Mouse (Mus musculus) midbrain, embryonic 14.5 days (tissue): Measurements from ENCODE around the gene Camta1. TPM values are rescaled to one million over a fixed set of nuclear protein-coding genes. Genes with fewer than 3 reads are reported as not detected.
A peak's percentile ranks its signal among the peaks of the same experiment; 100 is the strongest.

Experiments
- ATAC-seq: fragments of 200-750 bp; cut with Nextera tagmentation; 2 replicates; pipeline ENCODE4 v1.8.0; 2017; ENCODE audit warnings: moderate number of reproducible peaks, moderate library complexity; ENCODE audit not compliant: low FRiP score, low TSS enrichment
- DNase-seq: peaks from one replicate; pipeline ENCODE4 v3.0.0-alpha.2; 2015
- H3K27ac ChIP-seq: fragments of 300-500 bp; sonication (generic); replicated peaks from 2 replicates; pipeline ENCODE4 v1.5.1; 2014; ENCODE audit warnings: mild to moderate bottlenecking, low read depth, low read length, moderate library complexity
- H3K27me3 ChIP-seq: fragments of 300-500 bp; sonication (generic); 2 replicates; pipeline ENCODE4 v1.6.1; 2014; ENCODE audit warnings: low read length, control low read depth, mixed read lengths; ENCODE audit not compliant: control insufficient read depth, insufficient read depth
- H3K36me3 ChIP-seq: fragments of 300-500 bp; sonication (generic); 2 replicates; pipeline ENCODE4 v1.6.1; 2014; ENCODE audit warnings: low read length, control low read depth; ENCODE audit not compliant: control insufficient read depth, insufficient read depth
- H3K4me1 ChIP-seq: fragments of 300-500 bp; sonication (generic); 2 replicates; pipeline ENCODE4 v1.6.1; 2014; ENCODE audit warnings: mild to moderate bottlenecking, antibody characterized with exemption, low read length, control low read depth; ENCODE audit not compliant: control insufficient read depth, insufficient read depth
- H3K4me2 ChIP-seq: fragments of 300-500 bp; sonication (generic); 2 replicates; pipeline ENCODE4 v1.6.1; 2014; ENCODE audit warnings: mild to moderate bottlenecking, low read length, moderate library complexity
- H3K4me3 ChIP-seq: fragments of 300-500 bp; sonication (generic); replicated peaks from 2 replicates; pipeline ENCODE4 v1.5.1; 2014; ENCODE audit warnings: low read depth, low read length
- H3K9ac ChIP-seq: fragments of 300-500 bp; sonication (generic); replicated peaks from 2 replicates; pipeline ENCODE4 v1.6.1; 2014; ENCODE audit warnings: mild to moderate bottlenecking, low read length, moderate library complexity
- H3K9me3 ChIP-seq: fragments of 300-500 bp; sonication (generic); 2 replicates; pipeline ENCODE4 v1.6.1; 2016; ENCODE audit warnings: low read length, control low read depth, mixed read lengths; ENCODE audit not compliant: control insufficient read depth
- WGBS: fragments of 180-500 bp; shearing (Covaris S2); extraction: QIAGEN DNeasy Blood & Tissue Kit; methylation state at CpG from one replicate; pipeline ENCODE4 v1.1.7; 2014; 5-methylcytosine and 5-hydroxymethylcytosine counted together
- polyA plus RNA-seq: library from polyadenylated mRNA; unstranded; fragments of >200 nt; fragmentation: Nextera tagmentation; extraction: Ambion mirVana; gene quantifications from 2 replicates; pipeline ENCODE4 v1.2.1, GENCODE M21; 2014

Camta1 gene
- polyA plus RNA-seq, 1 experiment from 2014 or later, result 157 TPM

- Histone ChIP-seq H3K27me3 (no peaks in the 10 kb centered on the region), H3K36me3 (no peaks in the 10 kb centered on the region), H3K4me3 (no peak overlapping the region), H3K9ac (no peak overlapping the region), H3K9me3 (no peaks in the 10 kb centered on the region), H3K4me1 (peaks cover 9% of the 10 kb centered on the region), H3K27ac (peak overlapping the region; percentile 32; the same call in 1 of the 2 replicates), H3K4me2 (no peak overlapping the region)
- WGBS, result 56% methylated on average over 9 of the region's 9 CpGs
- ATAC-seq (no peak), DNase-seq (peak; percentile 60)
Observed at GRCm38 (mm10) chr4:151603586-151603985, 258.1 kb downstream of the Camta1 start.

GRCm38 (mm10) chr4:151595116-151595515 lies 266.6 kb downstream of the Camta1 start:
- H3K9me3 ChIP-seq, result no peaks in the 10 kb centered on the region
- no peak overlapping the region for H3K4me2 ChIP-seq
- H3K27ac ChIP-seq, result peak overlapping the region; percentile 20; the same call in 1 of the 2 replicates
- H3K4me3 ChIP-seq, result no peak overlapping the region
- 71% methylated on average over 8 of the region's 8 CpGs for WGBS
- no peak overlapping the region for H3K9ac ChIP-seq
- ATAC-seq (no peak), DNase-seq (no peak)
- no peaks in the 10 kb centered on the region for H3K4me1 ChIP-seq
- no peaks in the 10 kb centered on the region for H3K36me3 ChIP-seq
- H3K27me3 ChIP-seq, result no peaks in the 10 kb centered on the region

- WGBS, result 76% methylated on average over 7 of the region's 7 CpGs
- H3K27ac ChIP-seq, result no peak overlapping the region
- no peak for ATAC-seq
- H3K4me1 ChIP-seq, result no peaks in the 10 kb centered on the region
- H3K4me3 ChIP-seq, result no peak overlapping the region
- DNase-seq, result no peak
- no peak overlapping the region for H3K9ac ChIP-seq
- H3K36me3 ChIP-seq, result no peaks in the 10 kb centered on the region
- H3K9me3 ChIP-seq, result no peaks in the 10 kb centered on the region
- H3K27me3 ChIP-seq, result no peaks in the 10 kb centered on the region
- no peak overlapping the region for H3K4me2 ChIP-seq
Observed at GRCm38 (mm10) chr4:151593042-151593441, 268.6 kb downstream of the Camta1 start.

- H3K9me3 ChIP-seq, result no peaks in the 10 kb centered on the region
- WGBS, result 31% methylated on average over 9 of the region's 9 CpGs
- no peak for ATAC-seq
- no peak overlapping the region for H3K9ac ChIP-seq
- H3K4me3 ChIP-seq, result no peak overlapping the region
- H3K27ac ChIP-seq, result 0 out of 2 replicates have a peak overlapping the region, but pooled peaks have one; percentile 20
- no peak overlapping the region for H3K4me2 ChIP-seq
- no peak for DNase-seq
- 0 out of 2 replicates have a peak, but pooled peaks cover 11% of the 10 kb centered on the region for H3K4me1 ChIP-seq
- H3K27me3 ChIP-seq, result no peaks in the 10 kb centered on the region
- no peaks in the 10 kb centered on the region for H3K36me3 ChIP-seq
Observed at GRCm38 (mm10) chr4:151586074-151586473, 275.6 kb downstream of the Camta1 start.

GRCm38 (mm10) chr4:151577961-151578360 lies 283.7 kb downstream of the Camta1 start:
- WGBS, result 78% methylated on average over 3 of the region's 3 CpGs
- Histone ChIP-seq H3K4me2 (no peak overlapping the region), H3K4me3 (no peak overlapping the region), H3K9ac (no peak overlapping the region), H3K27me3 (no peaks in the 10 kb centered on the region), H3K9me3 (no peaks in the 10 kb centered on the region), H3K36me3 (no peaks in the 10 kb centered on the region), H3K4me1 (peaks cover 16% of the 10 kb centered on the region; the same call in 1 of the 2 replicates), H3K27ac (no peak overlapping the region)
- no peak for DNase-seq
- ATAC-seq, result no peak

GRCm38 (mm10) chr4:151576291-151577108 lies 285.2 kb downstream of the Camta1 start:
- no peak overlapping the region for H3K4me3 ChIP-seq
- no peaks in the 10 kb centered on the region for H3K9me3 ChIP-seq
- DNase-seq (no peak), ATAC-seq (no peak)
- no peak overlapping the region for H3K4me2 ChIP-seq
- H3K27ac ChIP-seq, result peak overlapping the region; percentile 49; the same call in 1 of the 2 replicates
- H3K36me3 ChIP-seq, result no peaks in the 10 kb centered on the region
- WGBS, result 67% methylated on average over 15 of the region's 15 CpGs
- no peaks in the 10 kb centered on the region for H3K27me3 ChIP-seq
- peaks cover 20% of the 10 kb centered on the region; the same call in 1 of the 2 replicates for H3K4me1 ChIP-seq
- no peak overlapping the region for H3K9ac ChIP-seq

- Histone ChIP-seq H3K4me1 (peaks cover 39% of the 10 kb centered on the region), H3K27ac (no peak overlapping the region), H3K27me3 (no peaks in the 10 kb centered on the region), H3K4me3 (no peak overlapping the region), H3K9me3 (no peaks in the 10 kb centered on the region), H3K36me3 (no peaks in the 10 kb centered on the region), H3K9ac (no peak overlapping the region), H3K4me2 (no peak overlapping the region)
- DNase-seq (no peak), ATAC-seq (no peak)
- 63% methylated on average over 5 of the region's 5 CpGs for WGBS
Observed at GRCm38 (mm10) chr4:151572716-151573115, 289.0 kb downstream of the Camta1 start.

- Histone ChIP-seq H3K36me3 (no peaks in the 10 kb centered on the region), H3K9ac (no peak overlapping the region), H3K9me3 (no peaks in the 10 kb centered on the region), H3K27ac (peak overlapping the region; percentile 49; the same call in 1 of the 2 replicates), H3K4me2 (no peak overlapping the region), H3K27me3 (no peaks in the 10 kb centered on the region), H3K4me1 (peaks cover 34% of the 10 kb centered on the region), H3K4me3 (no peak overlapping the region)
- DNase-seq, result no peak
- ATAC-seq, result no peak
- WGBS, result 64% methylated on average over 3 of the region's 3 CpGs
Observed at GRCm38 (mm10) chr4:151569586-151569985, 292.1 kb downstream of the Camta1 start.

- Histone ChIP-seq H3K4me1 (peaks cover 34% of the 10 kb centered on the region), H3K4me2 (no peak overlapping the region), H3K36me3 (no peaks in the 10 kb centered on the region), H3K9me3 (no peaks in the 10 kb centered on the region), H3K27me3 (no peaks in the 10 kb centered on the region), H3K4me3 (no peak overlapping the region), H3K27ac (peak overlapping the region; percentile 49), H3K9ac (no peak overlapping the region)
- WGBS, result 31% methylated on average over 7 of the region's 7 CpGs
- no peak for ATAC-seq
- peak; percentile 63 for DNase-seq
Observed at GRCm38 (mm10) chr4:151568887-151569286, 292.8 kb downstream of the Camta1 start.
